Mouse (Mus musculus) limb, embryonic 14.5 days (tissue): ENCODE measurements around the gene Snrpg. TPM values are rescaled to one million over a fixed set of nuclear protein-coding genes. Genes with fewer than 3 reads are reported as not detected.

Source experiments
- ATAC-seq: fragments of 200-750 bp; cut with Nextera tagmentation; 2 replicates; pipeline ENCODE4 v1.8.0; 2017; ENCODE audit warnings: low read depth, moderate number of reproducible peaks, moderate TSS enrichment; ENCODE audit not compliant: low FRiP score
- DNase-seq: peaks from one replicate; pipeline ENCODE4 v3.0.0-alpha.2; 2015; ENCODE audit warnings: low spot score
- H3K27ac ChIP-seq: fragments of 300-500 bp; sonication (generic); replicated peaks from 2 replicates; pipeline ENCODE4 v1.5.1; 2014; ENCODE audit warnings: low read depth, mild to moderate bottlenecking, low read length, moderate library complexity, mixed read lengths
- H3K27me3 ChIP-seq: fragments of 300-500 bp; sonication (generic); 2 replicates; pipeline ENCODE4 v1.6.1; 2014; ENCODE audit warnings: low read length, mixed read lengths; ENCODE audit not compliant: control insufficient read depth, insufficient read depth
- H3K36me3 ChIP-seq: fragments of 300-500 bp; sonication (generic); 2 replicates; pipeline ENCODE4 v1.6.1; 2014; ENCODE audit warnings: mild to moderate bottlenecking, low read length, moderate library complexity, mixed read lengths; ENCODE audit not compliant: control insufficient read depth, insufficient read depth
- H3K4me1 ChIP-seq: fragments of 300-500 bp; sonication (generic); 2 replicates; pipeline ENCODE4 v1.6.1; 2014; ENCODE audit warnings: antibody characterized with exemption, low read length, mixed read lengths; ENCODE audit not compliant: control insufficient read depth, insufficient read depth
- H3K4me2 ChIP-seq: fragments of 300-500 bp; sonication (generic); replicated peaks from 2 replicates; pipeline ENCODE4 v1.6.1; 2014; ENCODE audit warnings: low read depth, mild to moderate bottlenecking, low read length, moderate library complexity; ENCODE audit not compliant: severe bottlenecking
- H3K4me3 ChIP-seq: fragments of 300-500 bp; sonication (generic); replicated peaks from 2 replicates; pipeline ENCODE4 v1.5.1; 2014; ENCODE audit warnings: low read length
- H3K9ac ChIP-seq: fragments of 300-500 bp; sonication (generic); 2 replicates; pipeline ENCODE4 v1.6.1; 2014; ENCODE audit warnings: mild to moderate bottlenecking, low read depth, low read length, moderate library complexity; ENCODE audit not compliant: severe bottlenecking
- H3K9me3 ChIP-seq: fragments of 300-500 bp; sonication (generic); 2 replicates; pipeline ENCODE4 v1.6.1; 2016; ENCODE audit warnings: low read length; ENCODE audit not compliant: control insufficient read depth
- POLR2A ChIP-seq: fragments of 200-500 bp; IDR thresholded peaks from 2 replicates; pipeline ENCODE4 v1.8.0; 2012; ENCODE audit warnings: inconsistent platforms, mild to moderate bottlenecking, moderate library complexity, borderline replicate concordance; ENCODE audit not compliant: insufficient read depth, insufficient read length; ENCODE audit errors: extremely low read depth
- WGBS: fragments of 180-500 bp; shearing (Covaris S2); extraction: QIAGEN DNeasy Blood & Tissue Kit; methylation state at CpG from one replicate; pipeline ENCODE4 v1.1.7; 2014; 5-methylcytosine and 5-hydroxymethylcytosine counted together
- polyA plus RNA-seq, 2 experiments: library from polyadenylated mRNA; depleted of rRNA in 1 of 2; stranded (reverse) in 1 of 2; unstranded in 1 of 2; fragments of >200 nt; fragmentation: Nextera tagmentation in 1 of 2; extraction: Ambion mirVana in 1 of 2; gene quantifications; 2 replicates each; pipeline versions ENCODE4 v1.2.1 to v1.2.3; 2012 to 2014

Gene Snrpg
- polyA plus RNA-seq, 2 experiments = 632 to 684 TPM

GRCm38 (mm10) chr6:86404100-86404861, 33.2 kb downstream of the Snrpg start, which contains the start of gene Tia1:
Gene Tia1, plus strand, starts transcription at chr6:86404219.
- peaks cover 12% of the 10 kb centered on the region; the same call in 1 of the 2 replicates for H3K36me3 ChIP-seq
- H3K27me3 ChIP-seq = no peaks in the 10 kb centered on the region
- H3K9me3 ChIP-seq = no peaks in the 10 kb centered on the region
- H3K4me3 ChIP-seq = peak within 1 kb of the TSS; percentile 67
- H3K9ac ChIP-seq = peak within 1 kb of the TSS; percentile 98
- DNase-seq (peak; percentile 98), ATAC-seq (peak; percentile 95)
- H3K4me2 ChIP-seq = peak within 1 kb of the TSS; percentile 59
- TF ChIP-seq POLR2A = 0 out of 2 replicates have a peak, but pooled peaks have one; percentile 30
- H3K4me1 ChIP-seq = peaks cover 14% of the 10 kb centered on the region
- under 1% methylated on average over 61 of the region's 62 CpGs for WGBS
- peak within 1 kb of the TSS; percentile 99 for H3K27ac ChIP-seq

GRCm38 (mm10) chr6:86404996-86405395, 33.9 kb downstream of the Snrpg start:
- H3K9ac ChIP-seq = peak overlapping the region; percentile 98
- H3K4me3 ChIP-seq = peak overlapping the region; percentile 67
- DNase-seq = no peak
- H3K9me3 ChIP-seq = no peaks in the 10 kb centered on the region
- peaks cover 14% of the 10 kb centered on the region for H3K4me1 ChIP-seq
- H3K27ac ChIP-seq = peak overlapping the region; percentile 99
- no peak for TF ChIP-seq POLR2A
- under 1% methylated on average over 11 of the region's 11 CpGs for WGBS
- peaks cover 16% of the 10 kb centered on the region for H3K36me3 ChIP-seq
- H3K27me3 ChIP-seq = no peaks in the 10 kb centered on the region
- no peak for ATAC-seq
- H3K4me2 ChIP-seq = peak overlapping the region; percentile 59

- peaks cover 11% of the 10 kb centered on the region for H3K4me1 ChIP-seq
- no peak overlapping the region for H3K9ac ChIP-seq
- H3K4me2 ChIP-seq = peak overlapping the region; percentile 39
- H3K36me3 ChIP-seq = peaks cover 16% of the 10 kb centered on the region
- no peak for ATAC-seq
- H3K4me3 ChIP-seq = no peak overlapping the region
- H3K9me3 ChIP-seq = no peaks in the 10 kb centered on the region
- H3K27ac ChIP-seq = no peak overlapping the region
- no peak for TF ChIP-seq POLR2A
- no peaks in the 10 kb centered on the region for H3K27me3 ChIP-seq
- DNase-seq = no peak
Observed at GRCm38 (mm10) chr6:86406306-86406705, 35.2 kb downstream of the Snrpg start.

- DNase-seq = no peak
- no peak overlapping the region for H3K27ac ChIP-seq
- TF ChIP-seq POLR2A = no peak
- no peak overlapping the region for H3K9ac ChIP-seq
- no peak overlapping the region for H3K4me3 ChIP-seq
- no peaks in the 10 kb centered on the region for H3K9me3 ChIP-seq
- peaks cover 85% of the 10 kb centered on the region for H3K36me3 ChIP-seq
- no peaks in the 10 kb centered on the region for H3K27me3 ChIP-seq
- 89% methylated on average over 6 of the region's 6 CpGs for WGBS
- H3K4me1 ChIP-seq = no peaks in the 10 kb centered on the region
- H3K4me2 ChIP-seq = no peak overlapping the region
- no peak for ATAC-seq
Observed at GRCm38 (mm10) chr6:86418711-86419110, 47.6 kb downstream of the Snrpg start.

GRCm38 (mm10) chr6:86419239-86419638, 48.1 kb downstream of the Snrpg start:
- Histone ChIP-seq H3K4me1 (no peaks in the 10 kb centered on the region), H3K9me3 (no peaks in the 10 kb centered on the region), H3K27ac (no peak overlapping the region), H3K27me3 (no peaks in the 10 kb centered on the region), H3K4me3 (no peak overlapping the region), H3K36me3 (peaks cover 83% of the 10 kb centered on the region), H3K4me2 (no peak overlapping the region), H3K9ac (no peak overlapping the region)
- DNase-seq (no peak), ATAC-seq (no peak)
- TF ChIP-seq POLR2A = no peak
- WGBS = 93% methylated on average over 3 of the region's 3 CpGs
